Mouse (Mus musculus): ENCODE measurements around the gene Gcnt3. TPM values are rescaled to one million over a fixed set of nuclear protein-coding genes. Genes with fewer than 3 reads are reported as not detected.

Gene Gcnt3
- polyA plus RNA-seq (2016; fragmentation: Nextera tagmentation; extraction: Ambion mirVana), result not detected in 2 replicates

DNA sequence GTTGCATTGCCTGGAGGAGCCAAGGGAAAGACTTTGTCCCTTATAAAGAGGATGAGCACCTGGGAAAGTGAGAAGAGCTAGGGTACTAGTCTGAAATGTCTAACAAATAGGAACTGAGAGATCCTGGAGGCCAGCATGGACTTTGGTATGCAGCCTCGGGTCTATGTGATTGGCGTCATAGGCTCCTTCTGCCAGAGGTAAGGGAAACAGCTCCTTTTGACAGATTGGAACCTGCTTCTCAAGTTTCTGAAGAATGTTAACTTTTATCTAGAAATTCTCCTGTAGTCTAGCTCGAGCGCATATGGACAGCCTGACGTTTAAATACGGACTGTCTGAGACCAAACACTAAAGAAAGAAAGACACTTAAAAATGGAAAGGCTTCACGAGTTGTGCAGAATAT, at the start of gene Gcnt3:
Gene Gcnt3 (minus strand): TSS at position 101 of the 400 bp plus-strand sequence.
- no peak within 1 kb of the TSS for H3K27ac ChIP-seq
- no peak within 1 kb of the TSS for H3K9ac ChIP-seq
- H3K27me3 ChIP-seq (replicated peaks), result peaks cover 31% of the 10 kb centered on the region
- no peak within 1 kb of the TSS for H3K4me2 ChIP-seq
- peaks cover 9% of the 10 kb centered on the region for H3K4me1 ChIP-seq
- H3K4me3 ChIP-seq, result no peak within 1 kb of the TSS
- 73% methylated on average over 7 of the region's 7 CpGs for WGBS (ENCODE audit: insufficient replicate concordance)
- ATAC-seq, result no peak
- no peaks in the 10 kb centered on the region for H3K9me3 ChIP-seq (replicated peaks)
- H3K36me3 ChIP-seq, result no peaks in the 10 kb centered on the region

DNA sequence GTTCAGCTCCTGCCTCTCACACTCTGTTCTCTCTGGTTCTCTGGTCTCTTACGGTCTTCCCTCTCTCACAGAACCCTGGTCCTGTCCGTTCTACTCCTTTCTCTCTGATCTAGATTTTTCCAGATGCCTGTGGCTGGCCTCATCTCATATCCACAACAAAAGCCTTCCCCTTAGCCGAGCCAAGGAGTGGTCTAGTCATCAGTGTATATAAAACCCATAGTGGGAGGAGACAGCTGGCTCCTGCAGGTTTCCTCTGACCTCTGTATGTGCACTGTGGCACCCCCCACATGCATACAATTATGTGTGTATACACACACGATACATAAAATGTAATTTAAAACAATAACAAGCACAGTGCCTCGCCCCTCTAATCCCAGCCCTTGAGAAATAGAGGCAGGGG, 49.5 kb upstream of the Gcnt3 start:
- 55% methylated on average over 5 of the region's 5 CpGs for WGBS (ENCODE audit: insufficient replicate concordance)
- ATAC-seq, result no peak

DNA sequence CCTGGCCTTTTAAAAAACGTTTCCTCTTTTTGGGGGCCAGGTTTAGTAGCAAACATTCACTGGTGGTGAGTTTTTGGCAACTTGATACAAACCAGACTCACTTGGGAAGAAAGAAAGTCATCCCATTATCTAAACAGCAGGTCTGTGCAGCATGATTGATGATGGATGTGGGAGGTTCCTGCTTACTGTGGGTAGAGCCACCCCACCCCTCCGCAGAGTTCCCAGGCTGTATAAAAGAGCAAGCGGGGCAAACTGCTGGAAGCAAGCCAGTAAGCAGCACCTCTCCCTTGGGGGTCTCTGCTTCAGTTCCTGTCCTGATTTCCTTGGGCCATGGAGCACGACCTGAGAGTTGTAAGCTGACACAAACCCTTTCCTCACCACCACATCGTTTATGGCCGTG, 48.2 kb upstream of the Gcnt3 start:
- ATAC-seq, result no peak
- Histone ChIP-seq H3K9ac (no peak overlapping the region), H3K4me3 (no peak overlapping the region), H3K27ac (no peak overlapping the region), H3K36me3 (no peaks in the 10 kb centered on the region), H3K9me3 (replicated peaks) (no peaks in the 10 kb centered on the region), H3K4me1 (no peaks in the 10 kb centered on the region), H3K4me2 (no peak overlapping the region), H3K27me3 (replicated peaks) (peaks cover 8% of the 10 kb centered on the region; the same call in 1 of the 2 replicates)
- 48% methylated on average over 6 of the region's 6 CpGs for WGBS (ENCODE audit: insufficient replicate concordance)

More for the DNA sequence above, 49.5 kb upstream of the Gcnt3 start:
- no peak overlapping the region for H3K4me2 ChIP-seq
- H3K9ac ChIP-seq, result no peak overlapping the region
- H3K9me3 ChIP-seq (replicated peaks), result no peaks in the 10 kb centered on the region
- H3K4me1 ChIP-seq, result no peaks in the 10 kb centered on the region
- peaks cover 8% of the 10 kb centered on the region; the same call in 1 of the 2 replicates for H3K27me3 ChIP-seq (replicated peaks)
- no peak overlapping the region for H3K27ac ChIP-seq
- H3K36me3 ChIP-seq, result no peaks in the 10 kb centered on the region
- no peak overlapping the region for H3K4me3 ChIP-seq

DNA sequence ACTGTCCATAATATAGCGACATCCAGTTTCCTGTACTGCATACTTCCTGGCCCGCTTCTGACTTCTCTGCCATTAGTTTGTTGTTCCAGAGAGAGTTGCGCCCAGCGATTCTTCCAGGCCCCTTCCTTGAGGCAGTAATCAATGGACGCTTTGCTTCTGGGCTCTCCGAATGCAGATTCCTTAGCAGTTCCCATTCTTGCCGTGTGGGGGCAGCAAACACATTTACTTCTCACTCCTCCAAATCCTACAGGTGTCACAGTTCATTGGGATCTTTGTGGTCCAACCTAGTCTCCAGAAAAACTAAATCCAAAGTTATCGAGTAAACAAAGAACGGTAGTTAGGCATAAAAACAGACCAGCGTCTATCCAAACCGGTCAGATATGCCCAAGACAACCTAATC, 46.2 kb upstream of the Gcnt3 start:
- no peaks in the 10 kb centered on the region for H3K9me3 ChIP-seq (replicated peaks)
- WGBS (ENCODE audit: insufficient replicate concordance), result 56% methylated on average over 11 of the region's 11 CpGs
- no peak for ATAC-seq
- no peaks in the 10 kb centered on the region for H3K36me3 ChIP-seq
- no peak overlapping the region for H3K4me3 ChIP-seq
- H3K27ac ChIP-seq, result no peak overlapping the region
- H3K9ac ChIP-seq, result no peak overlapping the region
- peaks cover 8% of the 10 kb centered on the region; the same call in 1 of the 2 replicates for H3K27me3 ChIP-seq (replicated peaks)
- H3K4me2 ChIP-seq, result no peak overlapping the region
- H3K4me1 ChIP-seq, result no peaks in the 10 kb centered on the region

DNA sequence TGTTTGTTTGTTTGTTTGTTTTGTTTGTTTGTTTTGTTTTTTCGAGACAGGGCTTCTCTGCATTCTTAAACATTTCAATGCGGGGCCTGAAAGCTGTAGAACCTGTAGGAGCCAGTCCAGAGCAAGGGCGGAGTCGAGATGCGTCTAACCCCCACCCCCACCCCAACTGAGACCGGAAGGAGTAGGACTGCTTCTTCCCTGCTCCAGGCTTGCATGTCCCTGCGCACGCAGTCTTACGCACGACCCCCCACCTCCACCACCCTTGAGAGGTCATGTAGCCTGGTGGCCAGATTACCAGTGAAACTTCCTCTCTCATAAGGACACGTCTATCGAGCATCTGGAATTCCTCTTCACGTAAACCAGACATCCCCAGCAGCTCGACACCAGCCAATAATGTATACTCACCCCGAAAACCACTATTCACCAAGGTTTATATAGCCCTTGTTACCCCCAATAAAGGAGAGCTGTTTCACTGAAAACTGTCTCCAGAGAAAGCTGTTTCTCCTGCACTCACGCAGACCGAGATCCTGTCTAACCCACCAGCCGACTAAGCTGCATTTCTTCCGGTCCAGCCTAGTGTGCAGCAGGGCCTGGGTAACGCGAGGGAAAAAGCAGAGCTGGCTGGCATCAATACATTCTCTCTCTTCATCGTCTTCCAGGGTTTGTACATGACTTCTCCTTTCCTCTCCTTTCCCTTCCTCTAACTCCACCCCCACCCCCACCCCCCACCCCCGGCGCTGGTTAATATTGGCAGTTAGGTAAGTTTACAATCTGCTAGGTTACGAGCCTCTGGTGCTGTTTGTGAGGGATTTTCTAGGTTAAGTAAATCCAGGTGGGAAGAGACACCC, 44.7 kb upstream of the Gcnt3 start:
- peak overlapping the region; percentile 16 for H3K4me2 ChIP-seq
- 55% methylated on average over 25 of the region's 25 CpGs for WGBS (ENCODE audit: insufficient replicate concordance)

DNA sequence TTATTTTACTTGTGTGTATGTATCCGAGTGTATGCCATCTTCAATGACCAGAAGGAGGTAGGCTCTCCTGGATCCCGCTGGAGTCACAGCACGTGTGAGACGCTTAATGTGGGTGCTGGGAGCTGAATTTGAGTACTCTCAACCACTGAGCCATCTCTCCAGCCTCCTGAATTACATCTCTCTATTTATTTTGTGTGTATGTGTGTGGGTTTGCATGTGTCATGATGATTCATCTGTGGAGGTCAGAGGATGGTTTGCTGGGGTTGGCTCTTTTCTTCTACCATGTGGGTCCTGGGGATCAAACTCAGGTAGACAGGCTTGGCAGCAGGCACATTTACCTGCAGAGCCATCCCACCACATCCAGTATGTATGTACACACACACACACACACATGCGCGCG, 43.9 kb upstream of the Gcnt3 start:
- no peaks in the 10 kb centered on the region for H3K27me3 ChIP-seq (replicated peaks)
- 0 out of 2 replicates have a peak, but pooled peaks cover 3% of the 10 kb centered on the region for H3K4me1 ChIP-seq
- 77% methylated on average over 7 of the region's 7 CpGs for WGBS (ENCODE audit: insufficient replicate concordance)
- H3K9me3 ChIP-seq (replicated peaks), result no peaks in the 10 kb centered on the region
- no peak overlapping the region for H3K9ac ChIP-seq
- H3K27ac ChIP-seq, result no peak overlapping the region
- H3K36me3 ChIP-seq, result no peaks in the 10 kb centered on the region
- ATAC-seq, result no peak
- H3K4me2 ChIP-seq, result no peak overlapping the region
- no peak overlapping the region for H3K4me3 ChIP-seq

More for the DNA sequence above, 44.7 kb upstream of the Gcnt3 start:
- Histone ChIP-seq H3K36me3 (no peaks in the 10 kb centered on the region), H3K27me3 (replicated peaks) (peaks cover 7% of the 10 kb centered on the region; the same call in 1 of the 2 replicates), H3K27ac (no peak overlapping the region), H3K9ac (no peak overlapping the region), H3K4me1 (0 out of 2 replicates have a peak, but pooled peaks cover 3% of the 10 kb centered on the region), H3K9me3 (replicated peaks) (no peaks in the 10 kb centered on the region), H3K4me3 (no peak overlapping the region)
- no peak for ATAC-seq

DNA sequence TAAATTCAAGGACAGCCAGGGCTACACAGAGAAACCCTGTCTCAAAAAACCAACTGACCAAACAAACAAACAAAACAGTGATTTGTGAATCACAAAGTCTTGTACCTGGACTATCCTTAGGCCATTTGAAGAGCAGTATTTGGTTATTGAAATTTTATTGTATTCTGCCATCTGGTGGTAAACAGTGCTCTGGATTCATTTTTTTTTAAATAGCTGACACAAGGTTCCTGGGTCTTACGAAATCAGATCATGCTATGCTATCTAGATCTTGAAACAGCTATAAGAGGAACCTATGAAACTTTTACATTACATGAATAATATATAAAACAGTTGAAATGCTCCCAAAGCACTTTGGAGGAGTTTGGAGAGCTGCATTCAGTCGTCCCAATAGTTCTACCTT, 43.1 kb upstream of the Gcnt3 start:
- WGBS (ENCODE audit: insufficient replicate concordance), result 54% methylated on average over 2 of the region's 2 CpGs

DNA sequence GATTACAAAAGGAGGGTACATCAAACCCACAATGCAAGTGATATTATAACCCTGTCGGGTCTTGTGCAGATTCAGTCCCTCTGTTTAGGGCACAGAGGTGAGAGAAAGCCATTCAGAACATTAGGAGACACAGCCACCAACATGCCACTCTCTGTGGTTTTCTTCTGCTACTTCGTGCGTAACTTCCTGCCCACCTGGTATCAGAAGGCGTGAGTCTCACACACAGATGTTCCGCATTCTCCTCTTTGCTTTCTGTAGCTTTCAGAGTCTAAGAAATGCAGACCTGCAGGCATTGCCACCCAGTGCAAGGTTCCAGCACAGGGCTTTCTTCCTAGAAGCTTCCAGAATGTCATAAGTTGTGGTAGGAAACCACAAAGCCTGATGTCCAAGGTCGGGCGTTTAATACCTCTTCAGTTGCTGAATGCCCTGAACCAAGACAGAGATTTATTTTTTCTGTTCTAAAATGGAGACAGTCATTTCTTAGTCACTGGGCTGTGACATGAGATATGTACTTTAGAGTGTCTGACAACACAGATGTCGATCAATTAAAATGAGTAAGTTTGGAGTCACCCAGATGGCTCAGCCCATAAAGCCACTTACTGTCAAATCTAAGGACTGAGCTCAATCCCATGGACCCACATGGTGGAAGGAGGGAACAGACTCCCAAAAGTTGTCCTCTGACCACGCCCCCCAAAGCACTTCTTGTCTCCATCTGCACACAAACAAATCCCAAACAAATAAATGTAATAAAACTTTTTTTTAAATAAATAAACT, 42.3 kb upstream of the Gcnt3 start:
- Histone ChIP-seq H3K9me3 (replicated peaks) (no peaks in the 10 kb centered on the region), H3K4me1 (0 out of 2 replicates have a peak, but pooled peaks cover 3% of the 10 kb centered on the region), H3K9ac (no peak overlapping the region), H3K4me2 (no peak overlapping the region), H3K27ac (no peak overlapping the region), H3K27me3 (replicated peaks) (no peaks in the 10 kb centered on the region), H3K4me3 (no peak overlapping the region), H3K36me3 (no peaks in the 10 kb centered on the region)
- WGBS (ENCODE audit: insufficient replicate concordance), result 64% methylated on average over 9 of the region's 9 CpGs
- ATAC-seq, result no peak

More for the DNA sequence above, 43.1 kb upstream of the Gcnt3 start:
- H3K9ac ChIP-seq, result no peak overlapping the region
- H3K27ac ChIP-seq, result no peak overlapping the region
- no peaks in the 10 kb centered on the region for H3K27me3 ChIP-seq (replicated peaks)
- no peak overlapping the region for H3K4me2 ChIP-seq
- H3K36me3 ChIP-seq, result no peaks in the 10 kb centered on the region
- 0 out of 2 replicates have a peak, but pooled peaks cover 3% of the 10 kb centered on the region for H3K4me1 ChIP-seq
- H3K4me3 ChIP-seq, result no peak overlapping the region
- H3K9me3 ChIP-seq (replicated peaks), result no peaks in the 10 kb centered on the region
- no peak for ATAC-seq

DNA sequence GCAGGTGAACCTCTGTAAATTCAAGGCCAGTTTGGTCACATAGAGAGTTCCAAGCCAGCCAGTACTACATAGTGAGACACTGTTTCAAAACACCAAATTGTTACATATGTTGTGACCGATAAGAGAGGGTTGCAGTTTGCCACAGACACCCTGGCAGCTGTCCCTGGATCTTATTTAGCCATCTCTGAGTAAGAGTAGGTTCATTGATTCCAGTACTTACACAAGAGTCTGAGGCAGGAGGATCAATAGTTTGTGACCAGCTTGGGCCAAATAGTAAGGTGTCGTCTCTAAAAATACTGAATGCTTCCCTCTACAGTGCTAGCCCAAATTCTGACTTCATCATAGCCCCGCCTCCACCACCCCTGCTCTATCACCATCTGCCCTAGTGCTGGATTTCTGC, 40.1 kb upstream of the Gcnt3 start:
- no peak overlapping the region for H3K27ac ChIP-seq
- no peak overlapping the region for H3K4me3 ChIP-seq
- peak; percentile 42; the same call in 1 of the 2 replicates for ATAC-seq
- H3K4me1 ChIP-seq, result peaks cover 13% of the 10 kb centered on the region; the same call in 1 of the 2 replicates
- no peaks in the 10 kb centered on the region for H3K36me3 ChIP-seq
- no peak overlapping the region for H3K4me2 ChIP-seq
- 64% methylated on average over 3 of the region's 3 CpGs for WGBS (ENCODE audit: insufficient replicate concordance)
- no peaks in the 10 kb centered on the region for H3K9me3 ChIP-seq (replicated peaks)
- no peak overlapping the region for H3K9ac ChIP-seq
- H3K27me3 ChIP-seq (replicated peaks), result no peaks in the 10 kb centered on the region

DNA sequence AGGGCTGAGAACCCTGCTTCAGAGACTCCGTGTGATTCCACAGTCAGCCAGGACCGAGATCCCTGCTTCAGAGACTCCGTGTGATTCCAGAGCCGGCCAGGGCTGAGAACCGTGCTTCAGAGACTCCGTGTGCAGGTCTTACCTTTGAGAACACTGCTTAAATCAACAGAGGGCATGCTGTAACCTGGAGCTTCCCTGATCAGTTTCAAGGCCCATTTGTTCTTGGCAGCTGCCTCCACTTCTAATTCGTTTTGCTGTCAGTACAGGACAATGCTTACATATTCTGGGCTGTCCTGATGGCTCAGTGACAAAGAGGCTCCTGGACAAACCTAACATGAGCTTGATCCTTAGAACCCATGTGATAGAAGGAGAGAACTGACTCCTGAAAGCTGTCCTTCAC, 39.3 kb upstream of the Gcnt3 start:
- Histone ChIP-seq H3K36me3 (no peaks in the 10 kb centered on the region), H3K4me3 (no peak overlapping the region), H3K27ac (no peak overlapping the region), H3K9ac (no peak overlapping the region; the same call in 1 of the 2 replicates), H3K27me3 (replicated peaks) (no peaks in the 10 kb centered on the region), H3K9me3 (replicated peaks) (no peaks in the 10 kb centered on the region), H3K4me1 (peaks cover 13% of the 10 kb centered on the region; the same call in 1 of the 2 replicates), H3K4me2 (no peak overlapping the region)
- WGBS (ENCODE audit: insufficient replicate concordance), result 67% methylated on average over 7 of the region's 7 CpGs
- no peak for ATAC-seq

DNA sequence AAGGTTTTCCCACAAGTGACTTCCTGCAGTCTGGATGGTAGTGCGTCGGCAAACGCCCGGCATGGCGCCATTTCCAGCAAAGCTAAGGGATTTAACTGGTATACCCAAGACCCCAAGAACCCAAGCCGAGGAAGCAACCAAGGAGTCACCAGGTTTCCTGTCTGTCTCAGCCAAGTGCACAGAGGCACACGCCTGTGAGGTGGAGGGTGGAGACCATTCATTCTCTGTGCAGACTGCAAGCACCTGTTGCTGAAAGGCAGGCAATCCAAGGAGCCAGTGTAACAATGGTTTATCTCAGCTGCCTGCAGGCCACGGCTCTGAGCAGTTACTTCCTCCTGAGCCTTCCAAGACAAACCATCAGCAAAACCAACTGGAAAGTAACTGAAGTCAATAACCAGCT, 34.5 kb upstream of the Gcnt3 start:
- Histone ChIP-seq H3K4me2 (no peak overlapping the region), H3K27me3 (replicated peaks) (0 out of 2 replicates have a peak, but pooled peaks cover 8% of the 10 kb centered on the region), H3K9ac (no peak overlapping the region), H3K4me1 (peaks cover 13% of the 10 kb centered on the region; the same call in 1 of the 2 replicates), H3K9me3 (replicated peaks) (no peaks in the 10 kb centered on the region), H3K4me3 (no peak overlapping the region), H3K27ac (no peak overlapping the region), H3K36me3 (no peaks in the 10 kb centered on the region)
- no peak for ATAC-seq
- WGBS (ENCODE audit: insufficient replicate concordance), result 74% methylated on average over 8 of the region's 8 CpGs

All from liver, embryonic 12.5 days (tissue).